Mouse (Mus musculus): ENCODE results near the gene Notch4. TPM values are rescaled to one million over a fixed set of nuclear protein-coding genes. Genes with fewer than 3 reads are reported as not detected.

The Notch4 gene
- polyA plus RNA-seq, 1 experiment = 15.6 TPM

GRCm38 (mm10) chr17:34572361-34572760 is 8.3 kb downstream of the Notch4 start:
- no peak for TF ChIP-seq CTCF (IDR thresholded peaks at IDR 0.05; ENCODE audit: borderline replicate concordance, extremely low read depth, insufficient read depth, insufficient read length)
- TF ChIP-seq POLR2A (IDR thresholded peaks at IDR 0.05; ENCODE audit: borderline replicate concordance, extremely low read depth, insufficient read depth, insufficient read length, poor library complexity, severe bottlenecking) = no peak
- no peak for DNase-seq (ENCODE audit: low read depth)

GRCm38 (mm10) chr17:34576577-34576976 is 12.5 kb downstream of the Notch4 start:
- TF ChIP-seq CTCF (IDR thresholded peaks at IDR 0.05; ENCODE audit: borderline replicate concordance, extremely low read depth, insufficient read depth, insufficient read length) = no peak
- no peak for TF ChIP-seq POLR2A (IDR thresholded peaks at IDR 0.05; ENCODE audit: borderline replicate concordance, extremely low read depth, insufficient read depth, insufficient read length, poor library complexity, severe bottlenecking)

GRCm38 (mm10) chr17:34578070-34578469 is 14.0 kb downstream of the Notch4 start:
- DNase-seq (ENCODE audit: low read depth) = no peak

More at GRCm38 (mm10) chr17:34576577-34576976, 12.5 kb downstream of the Notch4 start:
- DNase-seq (ENCODE audit: low read depth) = no peak

GRCm38 (mm10) chr17:34582528-34582927 is 18.5 kb downstream of the Notch4 start:
- no peak for DNase-seq (ENCODE audit: low read depth)
- TF ChIP-seq POLR2A (IDR thresholded peaks at IDR 0.05; ENCODE audit: borderline replicate concordance, extremely low read depth, insufficient read depth, insufficient read length, poor library complexity, severe bottlenecking) (no peak), CTCF (IDR thresholded peaks at IDR 0.05; ENCODE audit: borderline replicate concordance, extremely low read depth, insufficient read depth, insufficient read length) (no peak)

More at GRCm38 (mm10) chr17:34578070-34578469, 14.0 kb downstream of the Notch4 start:
- no peak for TF ChIP-seq POLR2A (IDR thresholded peaks at IDR 0.05; ENCODE audit: borderline replicate concordance, extremely low read depth, insufficient read depth, insufficient read length, poor library complexity, severe bottlenecking)
- TF ChIP-seq CTCF (IDR thresholded peaks at IDR 0.05; ENCODE audit: borderline replicate concordance, extremely low read depth, insufficient read depth, insufficient read length) = no peak

GRCm38 (mm10) chr17:34583397-34583796 is 19.3 kb downstream of the Notch4 start:
- no peak for DNase-seq (ENCODE audit: low read depth)
- TF ChIP-seq CTCF (IDR thresholded peaks at IDR 0.05; ENCODE audit: borderline replicate concordance, extremely low read depth, insufficient read depth, insufficient read length) (no peak), POLR2A (IDR thresholded peaks at IDR 0.05; ENCODE audit: borderline replicate concordance, extremely low read depth, insufficient read depth, insufficient read length, poor library complexity, severe bottlenecking) (no peak)

GRCm38 (mm10) chr17:34583819-34584218 is 19.8 kb downstream of the Notch4 start:
- no peak for DNase-seq (ENCODE audit: low read depth)
- TF ChIP-seq POLR2A (IDR thresholded peaks at IDR 0.05; ENCODE audit: borderline replicate concordance, extremely low read depth, insufficient read depth, insufficient read length, poor library complexity, severe bottlenecking) (no peak), CTCF (IDR thresholded peaks at IDR 0.05; ENCODE audit: borderline replicate concordance, extremely low read depth, insufficient read depth, insufficient read length) (no peak)

- DNase-seq (ENCODE audit: low read depth) = no peak
- no peak for TF ChIP-seq CTCF (IDR thresholded peaks at IDR 0.05; ENCODE audit: borderline replicate concordance, extremely low read depth, insufficient read depth, insufficient read length)
- TF ChIP-seq POLR2A (IDR thresholded peaks at IDR 0.05; ENCODE audit: borderline replicate concordance, extremely low read depth, insufficient read depth, insufficient read length, poor library complexity, severe bottlenecking) = no peak
Measured at GRCm38 (mm10) chr17:34585121-34585520, 21.1 kb downstream of the Notch4 start.

- TF ChIP-seq CTCF (IDR thresholded peaks at IDR 0.05; ENCODE audit: borderline replicate concordance, extremely low read depth, insufficient read depth, insufficient read length) (no peak), POLR2A (IDR thresholded peaks at IDR 0.05; ENCODE audit: borderline replicate concordance, extremely low read depth, insufficient read depth, insufficient read length, poor library complexity, severe bottlenecking) (no peak)
- peak; percentile 64 for DNase-seq (ENCODE audit: low read depth)
Measured at GRCm38 (mm10) chr17:34585877-34586771, 22.1 kb downstream of the Notch4 start.

- no peak for TF ChIP-seq POLR2A (IDR thresholded peaks at IDR 0.05; ENCODE audit: borderline replicate concordance, extremely low read depth, insufficient read depth, insufficient read length, poor library complexity, severe bottlenecking)
- TF ChIP-seq CTCF (IDR thresholded peaks at IDR 0.05; ENCODE audit: borderline replicate concordance, extremely low read depth, insufficient read depth, insufficient read length) = no peak
- peak; percentile 97 for DNase-seq (ENCODE audit: low read depth)
Measured at GRCm38 (mm10) chr17:34586796-34587422, 22.8 kb downstream of the Notch4 start.

- TF ChIP-seq POLR2A (IDR thresholded peaks at IDR 0.05; ENCODE audit: borderline replicate concordance, extremely low read depth, insufficient read depth, insufficient read length, poor library complexity, severe bottlenecking) = peak; percentile 88
- TF ChIP-seq CTCF (IDR thresholded peaks at IDR 0.05; ENCODE audit: borderline replicate concordance, extremely low read depth, insufficient read depth, insufficient read length) = no peak
- DNase-seq (ENCODE audit: low read depth) = peak; percentile 98
Measured at GRCm38 (mm10) chr17:34587423-34587811, 23.3 kb downstream of the Notch4 start.

- TF ChIP-seq POLR2A (IDR thresholded peaks at IDR 0.05; ENCODE audit: borderline replicate concordance, extremely low read depth, insufficient read depth, insufficient read length, poor library complexity, severe bottlenecking) = no peak
- no peak for TF ChIP-seq CTCF (IDR thresholded peaks at IDR 0.05; ENCODE audit: borderline replicate concordance, extremely low read depth, insufficient read depth, insufficient read length)
- no peak for DNase-seq (ENCODE audit: low read depth)
Measured at GRCm38 (mm10) chr17:34587814-34588213, 23.7 kb downstream of the Notch4 start.

Data from brain, embryonic 14.5 days (tissue).